In the genomic region with DNA sequence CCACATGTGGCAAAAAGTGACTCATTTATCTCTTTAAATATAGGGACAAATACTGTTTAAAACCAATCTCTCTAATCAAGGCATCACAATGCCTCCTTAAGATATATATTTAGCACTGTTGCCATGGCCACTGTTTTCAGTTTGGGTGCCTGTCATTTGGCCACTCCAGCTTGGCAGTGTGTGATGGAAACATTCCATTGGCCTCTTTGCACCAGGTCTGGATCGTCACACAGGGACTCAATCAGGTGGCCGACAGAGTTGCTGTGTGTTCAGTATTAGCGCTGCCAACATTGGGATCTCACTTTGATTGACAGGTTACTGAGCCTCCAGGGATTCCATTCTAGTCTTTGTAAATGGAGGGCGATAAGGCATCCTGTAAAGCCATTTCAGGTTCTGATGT, we compare ENCODE assay signal across 11 mouse cellular contexts. TPM values are rescaled to one million over a fixed set of nuclear protein-coding genes. Genes with fewer than 3 reads are reported as not detected.
DNase-seq lines count a peak whose midpoint lies in the region; ATAC-seq lines count a peak whose summit lies in the region.
"Had no signal": no experiment of that assay in that cellular context is flagged by ENCODE, and none has a peak within 500 bp of the region (broad histone marks: within the 10 kb centered on the region; RNA-seq: fewer than 3 reads in every experiment).

No protein-coding gene starts in this region.

- H3K4me2 ChIP-seq in embryonic facial prominence, embryonic 11.5 days (ENCODE audit: low read depth, low read length) = no peak overlapping the region
- H3K4me2 ChIP-seq: embryonic facial prominence, embryonic 12.5 days; hindbrain, embryonic 13.5 days had no signal

- 60% methylated on average over 4 of the region's 4 CpGs for WGBS in embryonic facial prominence, embryonic 11.5 days
- WGBS in embryonic facial prominence, embryonic 10.5 days = 59% methylated on average over 4 of the region's 4 CpGs

- peak; percentile 4 for DNase-seq in embryonic facial prominence, embryonic 11.5 days (ENCODE audit: low spot score)
- DNase-seq in embryonic facial prominence, embryonic 10.5 days (ENCODE audit: low spot score) = no peak
- peak; percentile 63 for DNase-seq in Muller cell, postnatal 12 days (ENCODE audit: inconsistent ontology term)
- DNase-seq in gastrocnemius, adult 8-10 months (ENCODE audit: low spot score in 2 of 2) = peak; percentile 42 to 54
- peak; percentile 53 for DNase-seq in heart, postnatal 25 days (ENCODE audit: low spot score)
- no peak for DNase-seq in left cerebral cortex, adult 18-20 months (ENCODE audit: low spot score in 2 of 2)
- no peak for DNase-seq in kidney, adult 8-10 months

- H3K9ac ChIP-seq in embryonic facial prominence, embryonic 11.5 days (replicated peaks; ENCODE audit: low read length) = no peak overlapping the region
- H3K9ac ChIP-seq: embryonic facial prominence, embryonic 12.5 days; hindbrain, embryonic 13.5 days had no signal

- H3K4me3 ChIP-seq in embryonic facial prominence, embryonic 11.5 days (ENCODE audit: low read depth, low read length) = no peak overlapping the region
- no peak overlapping the region for H3K4me3 ChIP-seq in embryonic facial prominence, embryonic 10.5 days
- H3K4me3 ChIP-seq: embryonic facial prominence, embryonic 12.5 days; hindbrain, embryonic 13.5 days; limb, embryonic 10.5 days had no signal

- H3K4me1 ChIP-seq in embryonic facial prominence, embryonic 11.5 days (ENCODE audit: control insufficient read depth, insufficient read depth, low read length) = no peaks in the 10 kb centered on the region
- no peaks in the 10 kb centered on the region for H3K4me1 ChIP-seq in embryonic facial prominence, embryonic 10.5 days
- H3K4me1 ChIP-seq: embryonic facial prominence, embryonic 12.5 days; hindbrain, embryonic 13.5 days; limb, embryonic 10.5 days had no signal

- intact Hi-C loops in heart, postnatal 25 days (cut with DNase I) = loop anchor here (5.0 kb wide), 1 partner anchor 41 kb away; no protein-coding TSS in a partner anchor

- no peaks in the 10 kb centered on the region for H3K36me3 ChIP-seq in embryonic facial prominence, embryonic 11.5 days (replicated peaks; ENCODE audit: control insufficient read depth, insufficient read depth, low read depth, low read length)
- H3K36me3 ChIP-seq in embryonic facial prominence, embryonic 10.5 days (replicated peaks) = no peaks in the 10 kb centered on the region
- H3K36me3 ChIP-seq: embryonic facial prominence, embryonic 12.5 days; hindbrain, embryonic 13.5 days; limb, embryonic 10.5 days had no signal

- ATAC-seq in embryonic facial prominence, embryonic 11.5 days (replicated peaks; ENCODE audit: insufficient number of reproducible peaks, low FRiP score, low TSS enrichment, low read depth) = no peak
- no peak for ATAC-seq in activated CD4-positive, CD25-positive, alpha-beta regulatory T cell, adult 4 months

- H3K27ac ChIP-seq in embryonic facial prominence, embryonic 11.5 days (replicated peaks; ENCODE audit: low read depth, low read length) = no peak overlapping the region
- H3K27ac ChIP-seq in embryonic facial prominence, embryonic 10.5 days (replicated peaks) = no peak overlapping the region
- H3K27ac ChIP-seq: embryonic facial prominence, embryonic 12.5 days; hindbrain, embryonic 13.5 days; limb, embryonic 10.5 days had no signal

- H3K27me3 ChIP-seq in embryonic facial prominence, embryonic 11.5 days (ENCODE audit: control insufficient read depth, insufficient read depth, low read length) = no peaks in the 10 kb centered on the region
- no peaks in the 10 kb centered on the region for H3K27me3 ChIP-seq in embryonic facial prominence, embryonic 10.5 days (replicated peaks; ENCODE audit: low read depth, poor library complexity, severe bottlenecking)
- H3K27me3 ChIP-seq: embryonic facial prominence, embryonic 12.5 days; hindbrain, embryonic 13.5 days had no signal

- no peaks in the 10 kb centered on the region for H3K9me3 ChIP-seq in embryonic facial prominence, embryonic 11.5 days (replicated peaks; ENCODE audit: control insufficient read depth, low read length)
- no peaks in the 10 kb centered on the region for H3K9me3 ChIP-seq in embryonic facial prominence, embryonic 10.5 days
- H3K9me3 ChIP-seq: embryonic facial prominence, embryonic 12.5 days; hindbrain, embryonic 13.5 days; limb, embryonic 10.5 days had no signal

RNA-seq across cellular contexts. Expression of gene Otud1, which starts 46.1 kb away (rescaled TPM):
- 0.98 and 1.1 TPM in 2 replicates for polyA plus RNA-seq in embryonic facial prominence, embryonic 11.5 days (2014; fragmentation: Nextera tagmentation; extraction: Ambion mirVana)
- 0.26 and 0.61 TPM in 2 replicates for polyA plus RNA-seq in embryonic facial prominence, embryonic 10.5 days (2016; fragmentation: Nextera tagmentation; extraction: Ambion mirVana)
- 10 to 100 TPM; 10.9 to 33.9 (median 14.9) TPM for total RNA-seq in gastrocnemius, adult 8-10 months (2022)
- total RNA-seq in heart, postnatal 25 days (2021) = 10 to 100 TPM; 18.9 to 21.0 TPM
- total RNA-seq in left cerebral cortex, adult 18-20 months (2021) = 10 to 100 TPM; 29.9 to 36.4 TPM
- under 1 TPM; 0.48 to 0.89 TPM for polyA plus RNA-seq in activated CD4-positive, CD25-positive, alpha-beta regulatory T cell, adult 4 months (2017; shearing (Covaris generic))

Comparison
In these comparisons a context has a peak if more than half of its experiments do, and no peak if none do; other contexts are left out.
1. DNase-seq: peak in embryonic facial prominence, embryonic 11.5 days (single experiment), Muller cell, postnatal 12 days (single experiment), gastrocnemius, adult 8-10 months (2 of 2) and heart, postnatal 25 days (single experiment); none in embryonic facial prominence, embryonic 10.5 days (single experiment), left cerebral cortex, adult 18-20 months (0 of 2) and kidney, adult 8-10 months (0 of 2).